Mouse (Mus musculus) heart, embryonic 11.5 days (tissue): Measurements from ENCODE around the gene Ppm1j. TPM values are rescaled to one million over a fixed set of nuclear protein-coding genes. Genes with fewer than 3 reads are reported as not detected.

Experiments
- ATAC-seq: fragments of 200-750 bp; cut with Nextera tagmentation; replicated peaks from 2 replicates; pipeline ENCODE4 v1.8.0; 2017; ENCODE audit warnings: moderate library complexity; ENCODE audit not compliant: insufficient number of reproducible peaks, low FRiP score, low TSS enrichment
- H3K27ac ChIP-seq: fragments of 300-500 bp; sonication (generic); 2 replicates; pipeline ENCODE4 v1.5.1; 2014; ENCODE audit warnings: mild to moderate bottlenecking, low read depth, low read length
- H3K27me3 ChIP-seq: fragments of 300-500 bp; sonication (generic); 2 replicates; pipeline ENCODE4 v1.6.1; 2014; ENCODE audit warnings: mild to moderate bottlenecking, low read length, mixed read lengths; ENCODE audit not compliant: control insufficient read depth, insufficient read depth
- H3K36me3 ChIP-seq: fragments of 300-500 bp; sonication (generic); 2 replicates; pipeline ENCODE4 v1.6.1; 2014; ENCODE audit warnings: mild to moderate bottlenecking, low read length, moderate library complexity, mixed read lengths; ENCODE audit not compliant: control insufficient read depth, insufficient read depth
- H3K4me1 ChIP-seq: fragments of 300-500 bp; sonication (generic); 2 replicates; pipeline ENCODE4 v1.6.1; 2014; ENCODE audit warnings: low read length; ENCODE audit not compliant: control insufficient read depth, insufficient read depth
- H3K4me2 ChIP-seq: fragments of 300-500 bp; sonication (generic); 2 replicates; pipeline ENCODE4 v1.6.1; 2014; ENCODE audit warnings: mild to moderate bottlenecking, moderate library complexity
- H3K4me3 ChIP-seq: fragments of 300-500 bp; sonication (generic); 2 replicates; pipeline ENCODE4 v1.5.1; 2014; ENCODE audit warnings: low read depth, low read length
- H3K9ac ChIP-seq: fragments of 300-500 bp; sonication (generic); 2 replicates; pipeline ENCODE4 v1.6.1; 2014; ENCODE audit warnings: mild to moderate bottlenecking, low read depth, low read length, moderate library complexity
- H3K9me3 ChIP-seq: fragments of 300-500 bp; sonication (generic); replicated peaks from 2 replicates; pipeline ENCODE4 v1.6.1; 2016; ENCODE audit warnings: low read length; ENCODE audit not compliant: control insufficient read depth
- WGBS: fragments of 180-500 bp; shearing (Covaris S2); extraction: QIAGEN DNeasy Blood & Tissue Kit; methylation state at CpG from one replicate; pipeline ENCODE4 v1.1.7; 2014; ENCODE audit not compliant: insufficient replicate concordance; 5-methylcytosine and 5-hydroxymethylcytosine counted together
- polyA plus RNA-seq: library from polyadenylated mRNA; unstranded; fragments of >200 nt; fragmentation: Nextera tagmentation; extraction: Ambion mirVana; gene quantifications from 2 replicates; pipeline ENCODE4 v1.2.1, GENCODE M21; 2014

The Ppm1j gene
- polyA plus RNA-seq, 1 experiment from 2014 or later, result 23.5 TPM

DNA sequence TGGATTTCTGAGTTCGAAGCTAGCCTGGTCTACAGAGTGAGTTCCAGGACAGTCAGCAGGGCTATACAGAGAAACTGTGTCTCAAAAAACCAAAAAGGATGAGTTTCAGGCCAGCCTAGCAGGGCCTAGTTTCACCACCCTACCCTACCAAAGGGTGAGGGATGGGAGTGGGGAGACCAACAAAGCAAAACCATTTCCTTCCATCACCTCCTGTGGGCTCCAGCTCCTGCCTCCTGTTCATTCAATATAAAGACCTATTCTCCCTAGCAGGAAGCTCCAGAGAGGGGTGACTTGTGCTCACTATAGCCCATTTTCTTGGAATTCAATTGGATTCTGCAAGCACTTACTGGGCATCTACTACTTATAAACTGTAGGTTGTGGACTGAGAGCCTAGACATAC is 33.9 kb downstream of the Ppm1j start:
- Histone ChIP-seq H3K27me3 (no peaks in the 10 kb centered on the region), H3K4me2 (no peak overlapping the region), H3K4me1 (peaks cover 19% of the 10 kb centered on the region), H3K9ac (no peak overlapping the region), H3K36me3 (no peaks in the 10 kb centered on the region), H3K27ac (no peak overlapping the region), H3K9me3 (no peaks in the 10 kb centered on the region), H3K4me3 (no peak overlapping the region)
- ATAC-seq, result no peak
- WGBS, result 97% methylated on average over 1 of the region's 1 CpGs

DNA sequence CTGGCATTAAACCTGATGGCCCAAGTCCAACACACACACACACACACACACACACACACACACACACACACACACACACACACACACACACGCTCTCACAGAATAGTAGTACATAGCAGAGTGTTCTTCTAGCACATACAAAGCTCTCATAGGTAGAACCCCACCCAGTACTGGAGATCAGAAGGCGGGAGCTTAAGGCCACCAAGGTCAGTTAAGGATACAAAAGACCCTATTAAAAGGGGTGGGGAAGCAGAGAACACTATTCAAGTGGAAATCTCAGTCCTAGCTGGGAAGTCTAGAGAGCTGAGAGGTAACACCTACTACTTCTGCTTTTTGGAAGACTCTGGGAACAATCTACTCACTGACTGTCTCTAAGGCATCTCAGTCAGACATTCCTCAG is 34.5 kb downstream of the Ppm1j start:
- no peak for ATAC-seq
- Histone ChIP-seq H3K4me1 (peaks cover 20% of the 10 kb centered on the region), H3K9me3 (no peaks in the 10 kb centered on the region), H3K27me3 (no peaks in the 10 kb centered on the region), H3K4me3 (no peak overlapping the region), H3K4me2 (no peak overlapping the region), H3K27ac (no peak overlapping the region), H3K9ac (no peak overlapping the region), H3K36me3 (no peaks in the 10 kb centered on the region)
- WGBS, result 93% methylated on average over 2 of the region's 2 CpGs

DNA sequence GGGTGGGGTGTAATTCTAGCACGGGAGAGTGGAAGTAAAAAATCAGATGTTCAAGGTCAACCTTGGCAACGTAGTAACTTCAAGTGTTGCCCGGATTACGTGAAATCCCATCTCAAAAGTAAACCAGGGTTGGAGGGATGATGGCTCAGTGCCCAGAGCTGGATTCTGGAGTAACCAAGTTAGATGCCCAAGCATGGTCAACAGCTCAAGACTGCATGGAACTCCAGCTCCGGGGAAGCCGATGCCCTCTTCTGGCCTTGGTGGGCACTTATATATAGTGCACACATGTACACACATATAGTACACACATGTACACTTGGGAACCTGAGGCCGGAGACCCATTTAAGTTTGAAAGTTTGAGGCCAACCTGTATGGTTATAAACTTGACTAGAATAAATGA is 35.3 kb downstream of the Ppm1j start:
- no peaks in the 10 kb centered on the region for H3K27me3 ChIP-seq
- no peak overlapping the region for H3K27ac ChIP-seq
- no peak for ATAC-seq
- H3K4me1 ChIP-seq, result peaks cover 20% of the 10 kb centered on the region
- WGBS, result 96% methylated on average over 7 of the region's 7 CpGs
- H3K36me3 ChIP-seq, result peaks cover 3% of the 10 kb centered on the region; the same call in 1 of the 2 replicates
- no peak overlapping the region for H3K4me2 ChIP-seq
- H3K4me3 ChIP-seq, result no peak overlapping the region
- no peaks in the 10 kb centered on the region for H3K9me3 ChIP-seq
- H3K9ac ChIP-seq, result no peak overlapping the region

DNA sequence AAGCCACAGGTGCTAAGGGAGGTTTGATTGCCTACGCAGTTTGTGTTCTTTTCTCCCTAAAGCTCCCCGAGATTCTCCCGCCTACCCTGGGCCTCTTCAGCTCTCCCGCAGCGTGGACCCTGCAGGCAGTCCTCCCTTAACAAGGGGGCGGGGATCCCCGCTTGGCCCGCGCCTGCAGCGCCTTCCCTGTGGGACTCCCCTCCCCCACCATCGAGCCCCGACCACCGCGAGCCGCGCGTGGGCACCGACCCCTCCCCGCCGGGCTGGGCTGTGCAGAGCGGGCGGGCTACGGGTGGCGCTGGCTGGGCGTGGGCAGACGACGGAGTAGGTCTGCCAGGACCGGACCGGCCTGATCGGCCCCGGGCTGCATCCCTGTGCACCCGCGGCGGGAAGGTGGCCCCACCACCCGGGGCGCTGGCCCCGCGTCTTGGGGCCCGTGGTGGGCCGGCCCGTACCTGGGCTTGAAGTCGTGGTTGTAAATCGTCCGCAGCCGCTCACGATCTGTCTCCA is 36.7 kb downstream of the Ppm1j start:
- Histone ChIP-seq H3K27me3 (no peaks in the 10 kb centered on the region), H3K4me1 (peaks cover 20% of the 10 kb centered on the region), H3K36me3 (peaks cover 3% of the 10 kb centered on the region; the same call in 1 of the 2 replicates), H3K4me3 (peak overlapping the region; percentile 95), H3K4me2 (peak overlapping the region; percentile 79), H3K27ac (peak overlapping the region; percentile 96), H3K9me3 (no peaks in the 10 kb centered on the region), H3K9ac (peak overlapping the region; percentile 97)
- ATAC-seq, result peak; percentile 44
- under 1% methylated on average over 35 of the region's 46 CpGs for whole genome bisulfite sequencing

DNA sequence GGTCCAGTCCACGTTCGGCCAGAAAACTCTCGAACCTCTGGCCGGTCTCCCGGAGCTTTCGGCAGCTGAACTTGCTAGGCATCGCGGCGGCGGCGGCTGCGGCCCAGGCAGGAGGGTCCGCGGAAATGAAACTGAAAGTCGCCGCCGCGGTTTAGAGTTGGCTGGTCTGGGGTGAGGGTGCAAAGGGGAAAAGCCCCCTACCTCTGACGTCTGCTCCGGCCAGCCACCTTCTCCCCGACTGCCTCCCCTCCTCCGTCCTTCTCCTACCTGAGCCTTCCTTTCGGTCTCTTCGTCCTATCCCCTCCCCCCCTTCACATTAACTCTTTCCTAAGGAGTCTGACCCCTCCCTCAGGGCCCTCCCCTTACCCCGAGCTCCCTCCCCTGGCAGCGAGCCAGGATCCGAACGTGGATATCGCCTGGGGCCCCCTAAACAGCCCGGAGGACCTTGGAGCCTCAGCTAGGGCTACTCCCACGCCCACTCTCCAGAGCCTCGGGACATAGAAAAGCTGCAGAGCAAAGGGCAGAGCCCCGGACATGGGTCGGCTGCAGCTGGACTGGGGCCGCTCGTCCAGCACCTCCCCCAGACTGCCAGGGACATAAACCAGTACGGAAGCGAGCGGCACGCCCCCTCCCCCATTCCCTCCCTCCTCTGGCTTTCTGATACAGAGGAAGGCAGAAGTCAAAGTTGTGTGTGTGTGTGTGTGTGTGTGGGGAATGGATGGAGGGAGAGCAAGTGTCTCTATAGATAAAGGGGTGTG is 37.3 kb downstream of the Ppm1j start, which contains the start of gene Mov10:
TSS of gene Mov10 (minus strand) at position 573 of the 758 bp plus-strand sequence.
- Histone ChIP-seq H3K9me3 (no peaks in the 10 kb centered on the region), H3K4me3 (peak within 1 kb of the TSS; percentile 95), H3K27ac (peak within 1 kb of the TSS; percentile 96), H3K36me3 (peaks cover 3% of the 10 kb centered on the region; the same call in 1 of the 2 replicates), H3K9ac (peak within 1 kb of the TSS; percentile 97), H3K27me3 (no peaks in the 10 kb centered on the region), H3K4me2 (peak within 1 kb of the TSS; percentile 79), H3K4me1 (peaks cover 20% of the 10 kb centered on the region)
- WGBS, result under 1% methylated on average over 40 of the region's 40 CpGs
- ATAC-seq, result peak; percentile 83

DNA sequence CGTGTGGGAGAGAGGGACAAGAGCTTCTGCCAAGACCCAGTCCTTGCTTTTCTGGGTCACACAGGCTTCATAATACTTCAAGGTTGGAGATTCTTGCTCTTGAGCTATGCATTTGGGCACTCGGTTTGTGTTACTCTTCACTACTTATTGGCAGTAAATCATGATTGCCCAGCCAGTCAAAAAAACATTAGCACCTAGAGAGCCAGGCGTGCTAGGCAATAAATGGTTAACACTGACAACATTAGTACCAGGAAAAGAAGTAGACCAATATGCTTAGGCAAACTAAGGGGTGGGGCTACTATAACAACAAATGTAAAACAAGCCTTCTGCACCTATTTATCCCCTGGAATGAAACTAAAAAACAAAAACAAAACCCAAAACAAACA is 37.9 kb downstream of the Ppm1j start:
- 3% methylated on average over 3 of the region's 3 CpGs for WGBS
- no peaks in the 10 kb centered on the region for H3K9me3 ChIP-seq
- ATAC-seq, result no peak

DNA sequence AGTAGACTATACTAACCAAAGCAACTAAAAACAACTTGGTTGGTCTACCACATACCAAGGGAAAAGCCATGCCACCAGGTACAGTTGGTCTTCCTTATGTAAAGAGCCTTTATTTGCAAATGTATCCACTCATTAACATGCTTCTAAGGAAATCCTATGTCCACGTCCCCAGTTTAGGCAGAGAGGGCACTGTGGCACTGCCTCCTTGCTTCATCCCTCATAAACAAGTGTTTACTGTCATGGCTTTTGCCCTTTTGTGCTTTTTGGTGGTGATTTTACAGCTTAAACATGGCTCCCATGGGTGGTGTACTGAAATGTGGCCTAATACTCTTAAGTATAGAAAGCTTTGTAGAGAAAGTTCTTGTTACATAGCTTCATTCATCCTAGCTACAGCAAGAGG is 39.6 kb downstream of the Ppm1j start:
- Histone ChIP-seq H3K4me1 (peaks cover 20% of the 10 kb centered on the region), H3K9me3 (no peaks in the 10 kb centered on the region), H3K4me2 (no peak overlapping the region), H3K4me3 (no peak overlapping the region), H3K9ac (no peak overlapping the region), H3K27ac (no peak overlapping the region; the same call in 1 of the 2 replicates), H3K27me3 (no peaks in the 10 kb centered on the region), H3K36me3 (peaks cover 3% of the 10 kb centered on the region; the same call in 1 of the 2 replicates)
- no peak for ATAC-seq
- WGBS, result 71% methylated on average over 1 of the region's 1 CpGs

More for the DNA sequence above, 37.9 kb downstream of the Ppm1j start:
- peak overlapping the region; percentile 79 for H3K4me2 ChIP-seq
- H3K27ac ChIP-seq, result peak overlapping the region; percentile 96
- peaks cover 20% of the 10 kb centered on the region for H3K4me1 ChIP-seq
- H3K27me3 ChIP-seq, result no peaks in the 10 kb centered on the region
- peak overlapping the region; percentile 97 for H3K9ac ChIP-seq
- peak overlapping the region; percentile 95 for H3K4me3 ChIP-seq
- H3K36me3 ChIP-seq, result peaks cover 3% of the 10 kb centered on the region; the same call in 1 of the 2 replicates

DNA sequence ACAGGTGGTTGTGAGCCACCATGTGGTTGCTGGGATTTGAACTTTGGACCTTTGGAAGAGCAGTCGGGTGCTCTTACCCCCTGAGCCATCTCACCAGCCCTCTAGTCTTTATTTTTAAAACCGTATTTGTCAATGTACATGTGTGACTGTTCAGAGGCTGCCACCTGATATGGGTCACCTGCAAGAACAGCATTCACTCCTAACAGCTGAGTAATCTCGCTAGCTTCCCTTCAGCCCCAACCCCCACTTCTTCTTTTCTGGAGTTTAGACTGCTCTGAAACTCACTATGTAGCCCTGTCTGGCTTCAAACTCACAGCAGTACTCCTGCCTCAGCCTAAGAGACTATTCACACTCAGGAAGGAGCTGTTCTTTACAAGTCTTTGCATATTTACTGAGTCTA is 41.6 kb downstream of the Ppm1j start:
- Histone ChIP-seq H3K4me3 (no peak overlapping the region), H3K9me3 (no peaks in the 10 kb centered on the region), H3K36me3 (peaks cover 3% of the 10 kb centered on the region; the same call in 1 of the 2 replicates), H3K9ac (no peak overlapping the region), H3K27me3 (no peaks in the 10 kb centered on the region), H3K27ac (no peak overlapping the region), H3K4me1 (peaks cover 12% of the 10 kb centered on the region), H3K4me2 (no peak overlapping the region)
- WGBS, result 87% methylated on average over 3 of the region's 3 CpGs
- no peak for ATAC-seq
